Mouse (Mus musculus): ENCODE data around the gene Pla2g6. TPM values are rescaled to one million over a fixed set of nuclear protein-coding genes. Genes with fewer than 3 reads are reported as not detected.

Pla2g6 gene
- polyA plus RNA-seq, 1 experiment from 2014 or later: 20.2 TPM

GRCm38 (mm10) chr15:79347845-79348506 is 19.8 kb upstream of the Pla2g6 start:
- Histone ChIP-seq H3K27ac (peak overlapping the region; percentile 100), H3K4me2 (replicated peaks) (peak overlapping the region; percentile 85), H3K4me3 (replicated peaks) (peak overlapping the region; percentile 79), H3K9me3 (no peaks in the 10 kb centered on the region), H3K9ac (peak overlapping the region; percentile 88), H3K36me3 (no peaks in the 10 kb centered on the region), H3K4me1 (replicated peaks) (peaks cover 38% of the 10 kb centered on the region), H3K27me3 (replicated peaks) (no peaks in the 10 kb centered on the region)
- peak; percentile 91 for ATAC-seq
- WGBS: 1% methylated on average over 46 of the region's 46 CpGs

GRCm38 (mm10) chr15:79347165-79347844 is 19.1 kb upstream of the Pla2g6 start:
- WGBS: under 1% methylated on average over 61 of the region's 61 CpGs
- peak; percentile 90 for ATAC-seq
- Histone ChIP-seq H3K4me3 (replicated peaks) (peak overlapping the region; percentile 79), H3K4me2 (replicated peaks) (peak overlapping the region; percentile 85), H3K9me3 (no peaks in the 10 kb centered on the region), H3K27ac (peak overlapping the region; percentile 100), H3K27me3 (replicated peaks) (no peaks in the 10 kb centered on the region), H3K36me3 (no peaks in the 10 kb centered on the region), H3K9ac (peak overlapping the region; percentile 88), H3K4me1 (replicated peaks) (peaks cover 35% of the 10 kb centered on the region)

- Histone ChIP-seq H3K9ac (peak within 1 kb of the TSS; percentile 88), H3K4me1 (replicated peaks) (peaks cover 24% of the 10 kb centered on the region), H3K27ac (peak within 1 kb of the TSS; percentile 100), H3K4me2 (replicated peaks) (peak within 1 kb of the TSS; percentile 85), H3K9me3 (no peaks in the 10 kb centered on the region), H3K27me3 (replicated peaks) (no peaks in the 10 kb centered on the region), H3K36me3 (no peaks in the 10 kb centered on the region), H3K4me3 (replicated peaks) (peak within 1 kb of the TSS; percentile 79)
- ATAC-seq: no peak
- 50% methylated on average over 8 of the region's 8 CpGs for WGBS
Measured at GRCm38 (mm10) chr15:79346051-79346793, 18.0 kb upstream of the Pla2g6 start, which contains the start of gene Maff. Gene Maff (plus strand): TSS chr15:79346621.

- WGBS: 58% methylated on average over 4 of the region's 4 CpGs
- no peaks in the 10 kb centered on the region for H3K27me3 ChIP-seq (replicated peaks)
- H3K9ac ChIP-seq: no peak overlapping the region
- no peak for ATAC-seq
- no peaks in the 10 kb centered on the region for H3K36me3 ChIP-seq
- no peak overlapping the region for H3K4me3 ChIP-seq (replicated peaks)
- H3K9me3 ChIP-seq: no peaks in the 10 kb centered on the region
- no peak overlapping the region for H3K27ac ChIP-seq
- H3K4me1 ChIP-seq (replicated peaks): peaks cover 18% of the 10 kb centered on the region
- no peak overlapping the region for H3K4me2 ChIP-seq (replicated peaks)
Measured at GRCm38 (mm10) chr15:79344627-79345026, 16.4 kb upstream of the Pla2g6 start.

GRCm38 (mm10) chr15:79342641-79343337 is 14.6 kb upstream of the Pla2g6 start:
- Histone ChIP-seq H3K4me1 (replicated peaks) (peaks cover 7% of the 10 kb centered on the region; the same call in 1 of the 2 replicates), H3K27ac (no peak overlapping the region), H3K4me3 (replicated peaks) (no peak overlapping the region), H3K4me2 (replicated peaks) (no peak overlapping the region), H3K9me3 (no peaks in the 10 kb centered on the region), H3K36me3 (no peaks in the 10 kb centered on the region), H3K27me3 (replicated peaks) (no peaks in the 10 kb centered on the region), H3K9ac (no peak overlapping the region)
- no peak for ATAC-seq
- 68% methylated on average over 6 of the region's 6 CpGs for WGBS

- no peaks in the 10 kb centered on the region for H3K27me3 ChIP-seq (replicated peaks)
- no peak overlapping the region for H3K4me3 ChIP-seq (replicated peaks)
- 72% methylated on average over 5 of the region's 5 CpGs for WGBS
- H3K9me3 ChIP-seq: no peaks in the 10 kb centered on the region
- no peak for ATAC-seq
- H3K9ac ChIP-seq: no peak overlapping the region
- no peak overlapping the region for H3K4me2 ChIP-seq (replicated peaks)
- no peak overlapping the region for H3K27ac ChIP-seq
- peaks cover 4% of the 10 kb centered on the region; the same call in 1 of the 2 replicates for H3K4me1 ChIP-seq (replicated peaks)
- H3K36me3 ChIP-seq: no peaks in the 10 kb centered on the region
Measured at GRCm38 (mm10) chr15:79338978-79339377, 10.8 kb upstream of the Pla2g6 start.

GRCm38 (mm10) chr15:79335061-79335655 is 7.0 kb upstream of the Pla2g6 start:
- Histone ChIP-seq H3K9me3 (no peaks in the 10 kb centered on the region), H3K4me3 (replicated peaks) (no peak overlapping the region), H3K36me3 (no peaks in the 10 kb centered on the region), H3K4me1 (replicated peaks) (0 out of 2 replicates have a peak, but pooled peaks cover 2% of the 10 kb centered on the region), H3K9ac (no peak overlapping the region), H3K27me3 (replicated peaks) (no peaks in the 10 kb centered on the region), H3K4me2 (replicated peaks) (no peak overlapping the region), H3K27ac (no peak overlapping the region)
- 60% methylated on average over 7 of the region's 7 CpGs for WGBS
- no peak for ATAC-seq

- 42% methylated on average over 4 of the region's 4 CpGs for WGBS
- ATAC-seq: no peak
- H3K36me3 ChIP-seq: no peaks in the 10 kb centered on the region
- 0 out of 2 replicates have a peak, but pooled peaks cover 2% of the 10 kb centered on the region for H3K4me1 ChIP-seq (replicated peaks)
- no peaks in the 10 kb centered on the region for H3K9me3 ChIP-seq
- no peaks in the 10 kb centered on the region for H3K27me3 ChIP-seq (replicated peaks)
- no peak overlapping the region for H3K4me2 ChIP-seq (replicated peaks)
- H3K27ac ChIP-seq: no peak overlapping the region
- H3K4me3 ChIP-seq (replicated peaks): no peak overlapping the region
- H3K9ac ChIP-seq: no peak overlapping the region
Measured at GRCm38 (mm10) chr15:79333409-79333808, 5.2 kb upstream of the Pla2g6 start.

GRCm38 (mm10) chr15:79330521-79330920 is 2.3 kb upstream of the Pla2g6 start:
- Histone ChIP-seq H3K4me3 (replicated peaks) (no peak overlapping the region), H3K36me3 (no peaks in the 10 kb centered on the region), H3K4me1 (replicated peaks) (peaks cover 17% of the 10 kb centered on the region), H3K4me2 (replicated peaks) (no peak overlapping the region), H3K27me3 (replicated peaks) (no peaks in the 10 kb centered on the region), H3K9me3 (no peaks in the 10 kb centered on the region), H3K27ac (no peak overlapping the region), H3K9ac (no peak overlapping the region)
- 51% methylated on average over 4 of the region's 4 CpGs for WGBS
- ATAC-seq: no peak

- H3K27ac ChIP-seq: no peak overlapping the region
Measured at GRCm38 (mm10) chr15:79329979-79330363, 1.8 kb upstream of the Pla2g6 start.

GRCm38 (mm10) chr15:79329346-79329978 is 1.3 kb upstream of the Pla2g6 start:
- no peaks in the 10 kb centered on the region for H3K36me3 ChIP-seq
- H3K4me2 ChIP-seq (replicated peaks): no peak overlapping the region
- H3K4me3 ChIP-seq (replicated peaks): no peak overlapping the region
- H3K9ac ChIP-seq: no peak overlapping the region
- no peaks in the 10 kb centered on the region for H3K9me3 ChIP-seq
- no peaks in the 10 kb centered on the region for H3K27me3 ChIP-seq (replicated peaks)
- 96% methylated on average over 6 of the region's 6 CpGs for WGBS
- ATAC-seq: no peak
- peaks cover 24% of the 10 kb centered on the region for H3K4me1 ChIP-seq (replicated peaks)
- H3K27ac ChIP-seq: no peak overlapping the region

More at GRCm38 (mm10) chr15:79329979-79330363, 1.8 kb upstream of the Pla2g6 start:
- no peak for ATAC-seq
- no peaks in the 10 kb centered on the region for H3K27me3 ChIP-seq (replicated peaks)
- no peaks in the 10 kb centered on the region for H3K36me3 ChIP-seq
- no peak overlapping the region for H3K9ac ChIP-seq
- H3K4me1 ChIP-seq (replicated peaks): peaks cover 22% of the 10 kb centered on the region
- no peaks in the 10 kb centered on the region for H3K9me3 ChIP-seq
- no peak overlapping the region for H3K4me3 ChIP-seq (replicated peaks)
- 86% methylated on average over 6 of the region's 6 CpGs for WGBS
- H3K4me2 ChIP-seq (replicated peaks): no peak overlapping the region
